Mouse (Mus musculus) G1E (cell line): ENCODE measurements around the gene Gm3417. TPM values are rescaled to one million over a fixed set of nuclear protein-coding genes. Genes with fewer than 3 reads are reported as not detected.

Experiments
- ATAC-seq: 2 replicates; pipeline ENCODE4 v1.8.0; 2016; ENCODE audit warnings: mild to moderate bottlenecking; ENCODE audit not compliant: insufficient number of reproducible peaks, poor library complexity, low FRiP score, severe bottlenecking; ENCODE audit errors: extremely low read depth
- DNase-seq: peaks from one replicate; pipeline ENCODE4 v3.0.0; 2012; ENCODE audit warnings: low spot score
- H3K27me3 ChIP-seq: 2 replicates; pipeline ENCODE4 v1.6.1; 2012; ENCODE audit warnings: mild to moderate bottlenecking, low read length, inconsistent platforms; ENCODE audit not compliant: insufficient read depth
- H3K36me3 ChIP-seq: replicated peaks from 2 replicates; pipeline ENCODE3; 2012; ENCODE audit warnings: mild to moderate bottlenecking, inconsistent platforms
- H3K4me1 ChIP-seq: 2 replicates; pipeline ENCODE4 v1.6.1; 2012; ENCODE audit warnings: low read depth, low read length, inconsistent platforms, mixed read lengths; ENCODE audit not compliant: insufficient read depth
- H3K4me3 ChIP-seq: 2 replicates; pipeline ENCODE4 v1.5.1; 2012; ENCODE audit warnings: low read depth, mild to moderate bottlenecking, inconsistent platforms, low read length, moderate library complexity, mixed read lengths
- H3K9me3 ChIP-seq: replicated peaks from 2 replicates; pipeline ENCODE4 v1.6.1; 2012; ENCODE audit warnings: inconsistent platforms
- CTCF ChIP-seq: IDR thresholded peaks from 2 replicates; pipeline ENCODE4 v1.5.1; 2012; ENCODE audit warnings: low read depth, low read length, inconsistent platforms, mixed read lengths
- GATA1 ChIP-seq: IDR thresholded peaks from 2 replicates; pipeline ENCODE4 v1.6.1; 2012; ENCODE audit warnings: borderline replicate concordance, low read length, inconsistent platforms, mixed read lengths
- GATA2 ChIP-seq: IDR thresholded peaks from 2 replicates; pipeline ENCODE4 v1.6.1; 2012; ENCODE audit warnings: low read depth, low read length, inconsistent platforms, borderline replicate concordance
- POLR2AphosphoS5 ChIP-seq: IDR thresholded peaks from 2 replicates; pipeline ENCODE4 v1.6.1; 2012; ENCODE audit warnings: low read depth, low read length, inconsistent platforms; ENCODE audit not compliant: insufficient replicate concordance
- TAL1 ChIP-seq: conservative IDR thresholded peaks from 2 replicates; pipeline ENCODE4 v1.6.1; 2012; ENCODE audit warnings: low read depth, low read length, inconsistent platforms, mixed read lengths
- polyA plus RNA-seq: library from polyadenylated mRNA; stranded (reverse); fragments of >175 nt; gene quantifications from 2 replicates; pipeline ENCODE4 v1.2.3, GENCODE M21; 2012
- total RNA-seq, 2 experiments: library from RNA; stranded (forward) in 1 of 2; stranded (reverse) in 1 of 2; fragments of 200-1000 nt in 1 of 2; fragments of >200 nt in 1 of 2; fragmentation: Nextera tagmentation in 1 of 2; gene quantifications; 2 replicates each; pipeline ENCODE4 v1.2.3; 2014 to 2017

Gm3417 gene
- total and polyA plus RNA-seq, 3 experiments = 0.27 to 7.0 (median 2.5) TPM

- ATAC-seq (no peak), DNase-seq (peak; percentile 25)
- Histone ChIP-seq H3K4me1 (peaks cover 19% of the 10 kb centered on the region), H3K9me3 (no peaks in the 10 kb centered on the region), H3K36me3 (peaks cover 29% of the 10 kb centered on the region), H3K27me3 (no peaks in the 10 kb centered on the region), H3K4me3 (peak overlapping the region; percentile 84)
- TF ChIP-seq GATA2 (no peak), POLR2AphosphoS5 (no peak), GATA1 (no peak), TAL1 (no peak), CTCF (no peak)
Measured at GRCm38 (mm10) chr17:14959979-14960378, 18.6 kb downstream of the Gm3417 start.

DNA sequence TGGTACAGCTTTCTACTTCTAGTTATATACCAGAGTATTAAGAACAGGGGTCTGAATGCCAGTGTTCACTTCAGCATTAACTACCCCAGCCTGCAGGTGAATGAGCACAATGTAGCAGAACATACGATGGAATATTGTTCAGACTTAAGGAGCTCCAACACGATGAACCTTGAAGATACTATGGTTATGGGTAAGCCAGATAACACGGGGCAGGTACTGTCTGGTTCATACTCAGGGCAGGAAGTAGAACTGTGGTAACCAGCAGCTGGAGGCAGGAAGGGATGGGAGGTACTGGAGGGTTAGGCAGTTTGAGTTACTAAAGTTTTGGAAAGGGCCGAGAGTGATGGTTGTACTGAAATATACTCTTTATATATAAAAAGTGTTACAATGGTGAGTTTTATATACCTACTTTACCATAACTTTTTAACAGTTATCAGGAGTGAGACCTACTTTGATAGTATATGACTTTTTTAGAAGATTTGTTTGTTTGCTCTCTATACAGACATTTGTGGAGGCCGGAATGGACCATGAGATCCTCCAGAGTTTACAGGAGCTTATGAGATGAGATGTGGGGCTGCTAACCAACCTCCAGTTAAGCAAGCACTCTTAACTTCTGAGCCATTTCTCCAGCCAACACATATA lies 19.8 kb downstream of the Gm3417 start:
- H3K4me1 ChIP-seq = peaks cover 25% of the 10 kb centered on the region
- H3K4me3 ChIP-seq = no peak overlapping the region; the same call in 1 of the 2 replicates
- ATAC-seq (no peak), DNase-seq (no peak)
- TF ChIP-seq TAL1 = no peak
- no peak for TF ChIP-seq POLR2AphosphoS5
- no peak for TF ChIP-seq GATA1
- no peak for TF ChIP-seq GATA2
- TF ChIP-seq CTCF = no peak
- H3K9me3 ChIP-seq = no peaks in the 10 kb centered on the region
- H3K36me3 ChIP-seq = peaks cover 41% of the 10 kb centered on the region
- H3K27me3 ChIP-seq = no peaks in the 10 kb centered on the region

- ATAC-seq = peak; percentile 49
Measured at GRCm38 (mm10) chr17:14953452-14953851, 25.1 kb downstream of the Gm3417 start.

DNA sequence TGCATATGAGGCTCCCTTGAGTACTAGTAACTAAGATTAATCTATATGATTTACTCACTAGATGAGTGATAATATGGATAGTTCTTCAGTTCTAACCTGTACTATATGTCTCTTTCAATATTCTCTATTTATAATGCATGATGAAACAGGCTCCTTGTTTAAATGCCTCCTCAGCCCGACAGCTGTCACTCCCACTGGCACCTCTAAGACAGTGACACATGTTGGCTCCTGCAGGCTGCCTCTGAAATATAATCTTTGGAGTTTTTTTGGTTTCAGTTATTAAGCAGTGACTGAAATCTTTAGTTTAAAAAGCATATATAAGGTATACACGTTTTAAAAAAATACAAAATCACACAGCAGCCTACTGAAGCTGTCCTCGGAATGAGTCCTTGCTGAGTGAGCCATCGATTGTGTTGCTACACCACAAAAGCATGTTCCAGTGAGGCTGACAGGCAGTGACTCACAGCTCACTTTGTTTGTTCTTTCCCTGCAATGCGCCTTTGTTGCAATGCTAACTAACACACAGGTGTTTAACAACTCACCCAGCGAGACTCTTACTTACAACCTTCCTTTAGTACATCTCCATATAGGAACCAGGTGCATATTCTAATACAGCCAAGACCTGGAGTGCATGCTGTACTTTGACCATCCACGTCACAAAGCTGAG lies 29.3 kb downstream of the Gm3417 start:
- peaks cover 93% of the 10 kb centered on the region for H3K36me3 ChIP-seq
- DNase-seq (no peak), ATAC-seq (no peak)
- H3K27me3 ChIP-seq = no peaks in the 10 kb centered on the region
- TF ChIP-seq GATA2 (no peak), POLR2AphosphoS5 (no peak), GATA1 (no peak), TAL1 (no peak), CTCF (no peak)
- peaks cover 24% of the 10 kb centered on the region for H3K4me1 ChIP-seq
- H3K4me3 ChIP-seq = no peak overlapping the region
- H3K9me3 ChIP-seq = no peaks in the 10 kb centered on the region

More at GRCm38 (mm10) chr17:14953452-14953851, 25.1 kb downstream of the Gm3417 start:
- H3K9me3 ChIP-seq = no peaks in the 10 kb centered on the region
- peaks cover 85% of the 10 kb centered on the region for H3K36me3 ChIP-seq
- TF ChIP-seq GATA2 (no peak), POLR2AphosphoS5 (no peak), CTCF (no peak), TAL1 (no peak), GATA1 (no peak)
- peak; percentile 8 for DNase-seq
- H3K4me3 ChIP-seq = no peak overlapping the region
- no peaks in the 10 kb centered on the region for H3K27me3 ChIP-seq
- H3K4me1 ChIP-seq = peaks cover 21% of the 10 kb centered on the region

DNA sequence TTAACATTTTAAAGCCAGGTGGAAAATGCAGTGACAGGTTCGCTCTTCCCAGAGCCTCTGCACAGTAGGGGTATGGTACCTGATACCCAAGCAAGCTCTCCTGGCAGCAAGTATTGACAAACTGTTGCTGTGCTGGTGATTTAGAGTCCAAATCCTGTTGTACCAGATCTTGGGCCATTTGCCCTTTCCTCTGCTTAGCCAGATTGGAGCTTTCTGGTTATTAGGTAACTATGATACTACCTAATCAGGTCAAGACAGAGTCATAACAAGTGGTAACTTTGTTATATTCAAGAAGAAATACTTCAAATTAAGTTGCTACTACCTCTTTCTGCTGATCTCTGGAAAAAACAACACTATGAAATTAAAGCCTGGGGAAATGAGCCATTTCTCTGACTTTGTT lies 34.0 kb downstream of the Gm3417 start:
- Histone ChIP-seq H3K9me3 (no peaks in the 10 kb centered on the region), H3K4me3 (no peak overlapping the region; the same call in 1 of the 2 replicates), H3K27me3 (no peaks in the 10 kb centered on the region), H3K36me3 (peaks cover 55% of the 10 kb centered on the region), H3K4me1 (peaks cover 30% of the 10 kb centered on the region)
- ATAC-seq (no peak), DNase-seq (no peak)
- TF ChIP-seq CTCF (no peak), POLR2AphosphoS5 (no peak), GATA1 (no peak), TAL1 (no peak), GATA2 (no peak)

GRCm38 (mm10) chr17:14943729-14944059 lies 34.9 kb downstream of the Gm3417 start:
- no peaks in the 10 kb centered on the region for H3K27me3 ChIP-seq
- peaks cover 30% of the 10 kb centered on the region for H3K4me1 ChIP-seq
- TF ChIP-seq TAL1 (no peak), CTCF (no peak), POLR2AphosphoS5 (no peak), GATA2 (no peak), GATA1 (no peak)
- ATAC-seq = no peak
- no peaks in the 10 kb centered on the region for H3K9me3 ChIP-seq
- no peak for DNase-seq
- H3K36me3 ChIP-seq = peaks cover 48% of the 10 kb centered on the region
- peak overlapping the region; percentile 91 for H3K4me3 ChIP-seq
